Mouse (Mus musculus): ENCODE measurements around the gene Ift88. TPM values are rescaled to one million over a fixed set of nuclear protein-coding genes. Genes with fewer than 3 reads are reported as not detected.

The Ift88 gene
- polyA plus RNA-seq, 1 experiment from 2014 or later: 17.3 TPM

GRCm38 (mm10) chr14:57484183-57484582 lies 60.3 kb downstream of the Ift88 start:
- no peaks in the 10 kb centered on the region for H3K9me3 ChIP-seq (replicated peaks; ENCODE audit: control insufficient read depth, low read length, poor library complexity, severe bottlenecking)
- no peaks in the 10 kb centered on the region for H3K27me3 ChIP-seq (ENCODE audit: control insufficient read depth, insufficient read depth, low read depth, low read length)
- 0 out of 2 replicates have a peak, but pooled peaks cover 1% of the 10 kb centered on the region for H3K36me3 ChIP-seq (ENCODE audit: control insufficient read depth, insufficient read depth, low read length)
- H3K4me3 ChIP-seq (ENCODE audit: low read depth, low read length): no peak overlapping the region
- H3K4me1 ChIP-seq (ENCODE audit: control insufficient read depth, insufficient read depth, low read length): no peaks in the 10 kb centered on the region
- H3K9ac ChIP-seq (ENCODE audit: low read depth, low read length): no peak overlapping the region
- WGBS: over 99% methylated on average over 6 of the region's 6 CpGs
- no peak for ATAC-seq
- no peak overlapping the region for H3K4me2 ChIP-seq (ENCODE audit: low read length)
- H3K27ac ChIP-seq (ENCODE audit: low read length): no peak overlapping the region

DNA sequence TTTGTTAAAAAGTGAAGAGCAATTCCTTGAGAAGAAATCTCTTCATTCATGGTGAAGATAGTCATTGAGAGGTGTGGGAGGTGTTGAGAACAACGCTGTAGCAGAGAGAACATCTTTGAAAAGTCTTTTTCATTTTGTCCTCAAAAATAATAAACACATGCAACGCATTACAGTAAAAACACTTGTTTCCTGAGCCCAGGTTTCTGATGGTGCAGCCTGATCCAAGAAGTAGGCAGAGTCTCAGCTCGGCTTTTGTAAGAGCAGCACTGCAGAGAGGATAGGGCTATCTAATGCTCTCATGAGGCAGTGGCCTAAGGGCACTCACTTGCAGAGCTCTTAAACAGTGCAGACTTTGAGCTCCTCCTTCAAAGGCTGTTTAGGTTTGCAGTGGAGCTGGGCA lies 65.8 kb downstream of the Ift88 start:
- 78% methylated on average over 3 of the region's 3 CpGs for WGBS
- H3K9me3 ChIP-seq (replicated peaks; ENCODE audit: control insufficient read depth, low read length, poor library complexity, severe bottlenecking): no peaks in the 10 kb centered on the region
- no peak overlapping the region for H3K4me3 ChIP-seq (ENCODE audit: low read depth, low read length)
- H3K4me2 ChIP-seq (ENCODE audit: low read length): no peak overlapping the region
- no peak for ATAC-seq
- no peak overlapping the region for H3K27ac ChIP-seq (ENCODE audit: low read length)
- no peak overlapping the region for H3K9ac ChIP-seq (ENCODE audit: low read depth, low read length)
- no peaks in the 10 kb centered on the region for H3K27me3 ChIP-seq (ENCODE audit: control insufficient read depth, insufficient read depth, low read depth, low read length)
- H3K4me1 ChIP-seq (ENCODE audit: control insufficient read depth, insufficient read depth, low read length): no peaks in the 10 kb centered on the region
- H3K36me3 ChIP-seq (ENCODE audit: control insufficient read depth, insufficient read depth, low read length): 0 out of 2 replicates have a peak, but pooled peaks cover 5% of the 10 kb centered on the region

DNA sequence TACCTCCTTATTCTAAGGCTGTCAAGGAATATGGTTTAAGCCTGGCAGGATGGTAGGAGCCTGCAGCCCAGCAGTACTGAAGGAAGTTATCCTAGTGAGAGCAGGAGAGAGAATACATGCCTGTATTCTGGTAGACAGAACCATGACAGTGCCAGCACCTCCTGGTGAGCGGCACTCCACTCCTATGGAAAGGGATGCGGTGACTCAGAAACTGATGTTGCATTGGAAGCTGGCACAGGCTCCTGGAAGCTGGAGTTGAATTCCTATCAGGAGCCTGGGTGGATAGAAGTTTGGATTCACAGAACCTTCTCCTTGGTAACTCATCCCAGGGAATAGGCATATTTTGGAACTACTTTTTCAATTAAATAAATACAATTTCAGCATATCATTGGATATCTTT lies 70.0 kb downstream of the Ift88 start:
- Histone ChIP-seq H3K4me3 (ENCODE audit: low read depth, low read length) (no peak overlapping the region), H3K27me3 (ENCODE audit: control insufficient read depth, insufficient read depth, low read depth, low read length) (no peaks in the 10 kb centered on the region), H3K4me2 (ENCODE audit: low read length) (no peak overlapping the region), H3K9ac (ENCODE audit: low read depth, low read length) (no peak overlapping the region), H3K4me1 (ENCODE audit: control insufficient read depth, insufficient read depth, low read length) (no peaks in the 10 kb centered on the region), H3K27ac (ENCODE audit: low read length) (no peak overlapping the region), H3K36me3 (ENCODE audit: control insufficient read depth, insufficient read depth, low read length) (0 out of 2 replicates have a peak, but pooled peaks cover 5% of the 10 kb centered on the region), H3K9me3 (replicated peaks; ENCODE audit: control insufficient read depth, low read length, poor library complexity, severe bottlenecking) (no peaks in the 10 kb centered on the region)
- WGBS: 92% methylated on average over 2 of the region's 2 CpGs
- ATAC-seq: no peak

DNA sequence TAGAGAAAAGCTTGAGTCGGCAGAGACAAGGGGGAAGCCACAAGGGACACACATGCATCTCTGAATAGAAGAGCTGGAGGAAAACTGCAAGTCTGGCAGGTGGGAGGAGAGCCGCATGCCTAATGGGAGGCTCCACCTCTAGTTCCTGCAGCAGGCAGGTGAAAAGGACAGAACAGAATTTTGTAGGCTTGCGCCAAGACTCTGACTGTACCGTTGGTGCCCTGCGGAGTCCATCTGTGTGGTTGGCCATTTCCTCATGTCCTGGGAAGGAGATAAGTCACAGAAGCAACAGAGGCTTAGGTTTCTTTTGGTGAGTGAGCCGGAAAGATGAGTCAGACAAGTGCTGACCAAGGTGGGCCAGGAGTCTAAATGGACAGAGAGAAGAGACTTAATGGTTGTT lies 79.9 kb downstream of the Ift88 start:
- no peak for ATAC-seq
- Histone ChIP-seq H3K9ac (ENCODE audit: low read depth, low read length) (no peak overlapping the region), H3K27ac (ENCODE audit: low read length) (no peak overlapping the region), H3K4me2 (ENCODE audit: low read length) (no peak overlapping the region), H3K27me3 (ENCODE audit: control insufficient read depth, insufficient read depth, low read depth, low read length) (no peaks in the 10 kb centered on the region), H3K36me3 (ENCODE audit: control insufficient read depth, insufficient read depth, low read length) (0 out of 2 replicates have a peak, but pooled peaks cover 6% of the 10 kb centered on the region), H3K4me3 (ENCODE audit: low read depth, low read length) (no peak overlapping the region), H3K4me1 (ENCODE audit: control insufficient read depth, insufficient read depth, low read length) (no peaks in the 10 kb centered on the region), H3K9me3 (replicated peaks; ENCODE audit: control insufficient read depth, low read length, poor library complexity, severe bottlenecking) (no peaks in the 10 kb centered on the region; the same call in 1 of the 2 replicates)
- 92% methylated on average over 6 of the region's 6 CpGs for WGBS

- no peak overlapping the region for H3K4me2 ChIP-seq (ENCODE audit: low read length)
- no peak overlapping the region for H3K9ac ChIP-seq (ENCODE audit: low read depth, low read length)
- WGBS: 70% methylated on average over 6 of the region's 6 CpGs
- no peak overlapping the region for H3K4me3 ChIP-seq (ENCODE audit: low read depth, low read length)
- H3K27ac ChIP-seq (ENCODE audit: low read length): no peak overlapping the region
- no peaks in the 10 kb centered on the region for H3K36me3 ChIP-seq (ENCODE audit: control insufficient read depth, insufficient read depth, low read length)
- no peaks in the 10 kb centered on the region for H3K4me1 ChIP-seq (ENCODE audit: control insufficient read depth, insufficient read depth, low read length)
- no peaks in the 10 kb centered on the region for H3K9me3 ChIP-seq (replicated peaks; ENCODE audit: control insufficient read depth, low read length, poor library complexity, severe bottlenecking)
- no peaks in the 10 kb centered on the region for H3K27me3 ChIP-seq (ENCODE audit: control insufficient read depth, insufficient read depth, low read depth, low read length)
- peak; percentile 76 for ATAC-seq
Measured at GRCm38 (mm10) chr14:57509554-57509953, 85.7 kb downstream of the Ift88 start.

DNA sequence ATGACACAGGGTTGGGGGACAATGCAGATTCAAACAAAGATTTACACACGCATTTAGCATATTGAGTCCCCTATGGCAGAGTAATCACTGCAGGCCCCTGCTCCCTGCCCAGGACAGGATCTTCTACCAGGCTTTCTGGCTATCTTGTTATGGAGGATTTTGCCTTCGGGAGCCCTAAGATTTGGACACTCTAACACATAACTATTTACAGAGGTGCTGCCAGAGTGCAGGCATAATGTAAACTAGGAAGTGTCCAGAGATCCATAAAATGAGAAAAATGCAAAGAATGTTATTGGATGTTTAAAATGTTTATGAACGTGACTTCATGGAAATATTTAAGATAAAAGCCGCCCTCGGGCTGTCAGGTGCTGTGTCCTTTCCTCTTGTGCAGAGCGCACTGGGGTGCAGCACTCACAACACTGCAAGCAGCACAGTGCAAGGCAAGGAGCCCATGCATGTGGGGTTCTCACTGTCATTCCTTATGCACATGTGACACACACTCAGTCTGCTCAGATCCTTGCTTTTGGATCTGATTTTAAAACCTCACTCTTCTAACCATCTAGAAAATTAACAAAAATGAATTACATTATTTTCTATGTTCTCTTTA lies 91.4 kb downstream of the Ift88 start:
- ATAC-seq: no peak
- H3K4me1 ChIP-seq (ENCODE audit: control insufficient read depth, insufficient read depth, low read length): no peaks in the 10 kb centered on the region
- no peak overlapping the region for H3K9ac ChIP-seq (ENCODE audit: low read depth, low read length)
- H3K4me3 ChIP-seq (ENCODE audit: low read depth, low read length): no peak overlapping the region
- H3K27ac ChIP-seq (ENCODE audit: low read length): no peak overlapping the region
- H3K36me3 ChIP-seq (ENCODE audit: control insufficient read depth, insufficient read depth, low read length): peaks cover 5% of the 10 kb centered on the region; the same call in 1 of the 2 replicates
- no peak overlapping the region for H3K4me2 ChIP-seq (ENCODE audit: low read length)
- no peaks in the 10 kb centered on the region for H3K27me3 ChIP-seq (ENCODE audit: control insufficient read depth, insufficient read depth, low read depth, low read length)
- 89% methylated on average over 6 of the region's 6 CpGs for WGBS
- H3K9me3 ChIP-seq (replicated peaks; ENCODE audit: control insufficient read depth, low read length, poor library complexity, severe bottlenecking): no peaks in the 10 kb centered on the region

GRCm38 (mm10) chr14:57517001-57517400 lies 93.1 kb downstream of the Ift88 start:
- Histone ChIP-seq H3K27ac (ENCODE audit: low read length) (no peak overlapping the region), H3K36me3 (ENCODE audit: control insufficient read depth, insufficient read depth, low read length) (peaks cover 5% of the 10 kb centered on the region; the same call in 1 of the 2 replicates), H3K27me3 (ENCODE audit: control insufficient read depth, insufficient read depth, low read depth, low read length) (no peaks in the 10 kb centered on the region), H3K4me1 (ENCODE audit: control insufficient read depth, insufficient read depth, low read length) (no peaks in the 10 kb centered on the region), H3K4me2 (ENCODE audit: low read length) (no peak overlapping the region), H3K9me3 (replicated peaks; ENCODE audit: control insufficient read depth, low read length, poor library complexity, severe bottlenecking) (no peaks in the 10 kb centered on the region), H3K4me3 (ENCODE audit: low read depth, low read length) (no peak overlapping the region), H3K9ac (ENCODE audit: low read depth, low read length) (no peak overlapping the region)
- no peak for ATAC-seq
- WGBS: 89% methylated on average over 7 of the region's 7 CpGs

- Histone ChIP-seq H3K4me1 (ENCODE audit: control insufficient read depth, insufficient read depth, low read length) (peaks cover 13% of the 10 kb centered on the region), H3K4me2 (ENCODE audit: low read length) (no peak overlapping the region; the same call in 1 of the 2 replicates), H3K9ac (ENCODE audit: low read depth, low read length) (no peak overlapping the region), H3K27ac (ENCODE audit: low read length) (no peak overlapping the region), H3K4me3 (ENCODE audit: low read depth, low read length) (no peak overlapping the region), H3K36me3 (ENCODE audit: control insufficient read depth, insufficient read depth, low read length) (no peaks in the 10 kb centered on the region), H3K9me3 (replicated peaks; ENCODE audit: control insufficient read depth, low read length, poor library complexity, severe bottlenecking) (no peaks in the 10 kb centered on the region), H3K27me3 (ENCODE audit: control insufficient read depth, insufficient read depth, low read depth, low read length) (0 out of 2 replicates have a peak, but pooled peaks cover 3% of the 10 kb centered on the region)
- ATAC-seq: no peak
- 90% methylated on average over 9 of the region's 9 CpGs for WGBS
Measured at GRCm38 (mm10) chr14:57523762-57524161, 99.9 kb downstream of the Ift88 start.

- ATAC-seq: peak; percentile 70
- Histone ChIP-seq H3K36me3 (ENCODE audit: control insufficient read depth, insufficient read depth, low read length) (no peaks in the 10 kb centered on the region), H3K9ac (ENCODE audit: low read depth, low read length) (peak within 1 kb of the TSS; percentile 92), H3K27ac (ENCODE audit: low read length) (peak within 1 kb of the TSS; percentile 85), H3K27me3 (ENCODE audit: control insufficient read depth, insufficient read depth, low read depth, low read length) (0 out of 2 replicates have a peak, but pooled peaks cover 3% of the 10 kb centered on the region), H3K4me3 (ENCODE audit: low read depth, low read length) (peak within 1 kb of the TSS; percentile 68), H3K4me1 (ENCODE audit: control insufficient read depth, insufficient read depth, low read length) (peaks cover 13% of the 10 kb centered on the region), H3K4me2 (ENCODE audit: low read length) (peak within 1 kb of the TSS; percentile 70), H3K9me3 (replicated peaks; ENCODE audit: control insufficient read depth, low read length, poor library complexity, severe bottlenecking) (no peaks in the 10 kb centered on the region)
- WGBS: under 1% methylated on average over 46 of the region's 104 CpGs
Measured at GRCm38 (mm10) chr14:57524671-57525387, 101.0 kb downstream of the Ift88 start, which contains the start of gene Il17d. Gene Il17d (plus strand): TSS chr14:57524777.
